Mouse (Mus musculus) bone marrow, adult 2 months (tissue): ENCODE measurements around the gene Rgs17.

Experiments
- CTCF ChIP-seq: fragments of 200-500 bp; IDR thresholded peaks from 2 replicates; pipeline ENCODE4 v1.5.1; 2011; ENCODE audit warnings: low read length, control low read depth; ENCODE audit not compliant: control insufficient read depth, insufficient read depth
- POLR2A ChIP-seq: fragments of 200-500 bp; IDR thresholded peaks from 2 replicates; pipeline ENCODE4 v1.6.1; 2011; ENCODE audit warnings: low read depth, mild to moderate bottlenecking, control low read depth, low read length, borderline replicate concordance; ENCODE audit not compliant: control insufficient read depth

- TF ChIP-seq CTCF (no peak), POLR2A (no peak)
These were observed 2.1 kb upstream of the Rgs17 start for GRCm38 (mm10) chr10:5924261-5924660.
